Mouse (Mus musculus): ENCODE results near the gene Epas1.
A peak's percentile ranks its signal among the peaks of the same experiment; 100 is the strongest.

Epas1 gene

DNA sequence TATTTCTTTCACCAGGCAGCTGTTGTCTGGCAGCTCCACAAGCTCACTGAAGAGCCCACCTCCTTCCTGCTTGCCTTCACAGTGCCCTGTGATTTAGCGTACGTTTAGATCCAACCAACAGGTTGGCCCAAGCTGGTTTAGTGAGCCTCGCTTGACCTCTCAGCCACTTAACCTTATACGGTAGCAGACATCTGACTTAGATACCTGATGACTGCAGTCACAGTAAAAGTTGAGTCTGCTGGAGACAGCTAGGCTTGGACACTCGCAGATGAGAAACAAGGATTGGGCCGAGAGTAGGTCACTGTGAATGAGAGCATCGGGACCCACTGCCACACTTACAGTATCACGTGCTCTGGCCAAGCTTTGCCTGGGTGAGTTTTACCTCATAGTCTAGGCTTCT is 38.4 kb downstream of the Epas1 start:
- no peak for DNase-seq

DNA sequence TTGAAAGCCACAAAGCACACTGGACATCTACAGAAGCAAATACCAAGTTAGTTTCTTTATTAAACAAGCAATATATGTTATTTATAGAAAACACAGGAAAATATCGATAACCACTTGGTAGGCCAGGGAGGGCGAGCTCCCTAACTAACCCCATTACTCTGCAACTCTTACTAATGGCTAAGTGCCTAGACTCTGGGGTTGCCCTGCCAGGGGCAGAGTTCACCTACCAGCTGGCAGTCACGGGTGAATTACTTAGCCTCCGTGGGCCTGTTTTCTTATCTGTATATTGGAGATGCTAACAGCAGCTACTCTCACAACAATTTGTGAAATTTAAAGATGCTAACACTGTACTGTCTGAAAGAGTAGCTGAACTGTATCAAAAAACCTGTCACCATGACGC is 42.3 kb downstream of the Epas1 start:
- DNase-seq = no peak

DNA sequence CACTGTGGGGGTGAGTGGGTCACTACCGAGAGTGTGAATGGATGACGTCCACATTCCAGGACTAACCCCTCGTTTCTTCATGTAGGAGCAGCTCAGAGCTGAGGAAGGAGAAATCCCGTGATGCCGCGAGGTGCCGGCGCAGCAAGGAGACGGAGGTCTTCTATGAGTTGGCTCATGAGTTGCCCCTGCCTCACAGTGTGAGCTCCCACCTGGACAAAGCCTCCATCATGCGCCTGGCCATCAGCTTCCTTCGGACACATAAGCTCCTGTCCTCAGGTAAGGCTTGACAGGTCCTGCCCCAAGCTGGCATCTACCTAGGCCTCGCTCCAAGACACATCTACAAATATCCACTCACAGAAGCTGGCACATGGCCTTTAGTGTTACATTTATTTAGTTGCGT is 43.5 kb downstream of the Epas1 start:
- no peak for DNase-seq

DNA sequence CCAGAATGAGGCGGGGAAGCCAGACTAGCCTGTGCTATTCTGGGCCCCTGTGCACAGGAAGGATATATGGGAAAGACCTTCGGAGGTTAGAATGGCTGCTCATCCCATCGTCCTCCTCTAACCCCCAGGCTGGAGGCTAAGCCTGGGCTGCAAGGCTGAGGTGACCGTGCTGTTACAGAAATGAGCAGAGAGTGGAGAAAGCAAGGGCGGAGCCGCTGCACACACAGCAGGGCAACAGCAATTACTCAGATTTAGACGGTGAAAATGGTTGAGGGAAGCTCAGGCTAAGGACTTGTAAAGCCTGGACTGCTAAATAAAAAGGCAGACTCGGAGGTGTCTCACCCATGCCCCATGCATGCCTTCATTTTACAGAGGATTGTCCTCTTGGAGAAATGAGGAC is 45.0 kb downstream of the Epas1 start:
- no peak for DNase-seq

DNA sequence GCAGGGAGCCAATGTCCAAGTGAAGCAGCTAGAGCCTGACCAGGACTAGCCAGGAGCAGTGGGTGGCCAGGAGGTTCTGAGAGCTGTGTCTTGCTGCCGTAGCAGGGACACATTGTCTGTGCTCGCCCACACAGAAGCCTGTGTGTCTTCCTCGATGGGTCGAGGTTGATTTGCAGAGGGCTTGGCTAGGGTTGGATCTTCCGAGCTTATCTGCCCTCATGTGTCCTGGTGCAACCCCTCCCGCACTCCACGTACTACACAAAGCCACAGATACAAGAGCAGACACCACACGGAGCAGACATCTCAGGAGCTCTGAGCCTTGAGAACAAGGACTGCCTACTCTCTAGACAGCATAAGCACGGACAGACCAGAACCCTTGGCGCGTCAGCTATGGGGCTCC is 45.5 kb downstream of the Epas1 start:
- DNase-seq = no peak

DNA sequence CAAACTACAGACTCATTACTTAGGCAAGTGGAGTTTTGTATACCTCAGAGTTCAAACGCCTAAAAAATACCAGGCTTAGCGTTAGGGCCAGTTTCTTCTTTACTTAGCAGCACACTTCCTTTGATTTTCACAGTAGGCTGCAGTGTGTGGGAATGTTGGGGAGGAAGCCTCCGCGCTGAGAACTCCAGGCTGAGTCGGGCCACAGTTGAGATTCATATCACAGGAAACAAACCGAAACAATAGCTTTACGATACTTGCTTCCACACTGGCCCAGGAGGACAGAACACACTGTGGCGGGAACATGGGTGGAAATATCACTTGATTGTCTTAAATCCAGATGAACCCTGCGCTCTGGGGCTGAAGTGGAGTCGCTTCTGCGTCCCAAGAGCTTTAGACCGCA is 47.0 kb downstream of the Epas1 start:
- peak; percentile 25 for DNase-seq

DNA sequence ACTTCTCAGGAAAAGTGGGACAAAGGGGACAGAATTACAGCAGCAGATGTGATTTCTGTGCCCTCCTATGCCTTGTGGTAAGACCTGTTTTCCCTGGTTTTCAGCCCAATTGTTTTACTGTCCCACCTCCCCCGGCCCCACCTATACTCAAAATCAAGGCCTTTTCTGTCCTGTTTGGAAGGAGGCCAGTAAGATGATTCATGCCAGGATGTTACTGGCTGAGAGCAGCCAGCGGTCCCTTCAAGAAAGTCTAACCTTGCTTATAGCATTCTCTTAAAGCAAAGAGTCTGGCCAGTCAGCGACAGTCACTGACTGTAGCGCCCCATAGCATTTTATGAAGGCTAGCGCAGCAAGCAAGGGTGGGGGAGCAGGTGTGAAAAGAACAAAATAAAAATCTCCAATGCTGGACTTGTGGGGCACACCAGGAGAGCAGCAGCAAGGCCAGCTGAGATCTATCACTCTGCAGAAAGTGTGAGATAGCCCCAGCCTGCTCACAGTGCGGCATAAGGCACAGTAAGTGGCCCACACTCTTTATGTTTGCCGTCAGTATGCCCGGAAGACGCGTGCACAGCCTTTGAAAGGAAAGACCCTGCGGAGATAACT is 47.8 kb downstream of the Epas1 start:
- peak; percentile 43 for DNase-seq

DNA sequence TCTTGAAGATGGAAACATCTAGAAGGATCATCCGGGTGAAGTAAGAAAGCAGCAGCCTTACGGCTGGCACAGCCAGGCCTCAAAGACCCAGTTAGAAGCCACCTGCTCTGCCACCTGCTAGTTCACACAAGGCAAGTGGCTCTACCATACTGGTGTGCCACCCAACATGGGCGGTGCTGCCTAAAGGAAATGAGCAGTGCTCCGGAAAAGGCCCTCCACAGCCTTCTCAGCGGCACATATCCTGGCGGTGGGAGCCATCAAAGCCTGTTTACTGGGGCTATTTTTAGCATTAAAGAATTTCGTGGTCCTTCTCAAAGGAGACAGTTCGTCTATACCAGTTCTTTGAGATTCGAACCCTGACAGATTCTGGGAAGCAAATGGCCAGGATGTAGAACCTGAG is 48.4 kb downstream of the Epas1 start:
- DNase-seq = peak; percentile 90

DNA sequence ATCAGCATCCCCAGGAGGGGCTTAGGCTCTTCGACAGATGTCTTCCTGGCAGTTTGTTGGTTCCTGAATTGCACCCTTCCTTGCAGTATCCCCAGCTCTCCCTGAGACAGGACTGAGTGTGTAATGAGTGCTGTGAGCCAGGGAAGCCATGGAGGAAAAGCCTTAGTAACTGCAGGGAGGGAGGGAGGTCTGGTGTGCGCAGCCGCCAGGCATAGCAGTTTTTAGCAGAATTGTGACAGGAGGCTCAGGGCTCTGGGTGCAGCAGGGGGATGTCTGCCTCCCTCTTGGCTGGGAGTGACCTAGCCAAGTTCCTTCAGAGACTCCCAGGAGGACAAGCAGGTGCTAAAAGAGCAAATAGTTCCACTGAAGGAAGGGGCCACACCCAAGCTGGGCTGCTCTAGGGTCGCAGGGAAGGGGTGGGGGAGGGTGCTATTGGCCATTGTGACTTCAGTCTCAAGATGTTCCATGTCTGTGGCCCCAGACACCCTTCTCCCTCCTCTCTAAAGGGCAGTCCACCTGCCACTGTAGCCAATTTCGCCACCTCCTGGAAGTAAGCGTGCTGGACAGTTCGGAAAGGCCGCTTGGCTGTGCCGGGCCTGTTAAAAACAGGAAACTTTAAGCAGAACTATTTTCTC is 49.0 kb downstream of the Epas1 start:
- peak; percentile 47 for DNase-seq

DNA sequence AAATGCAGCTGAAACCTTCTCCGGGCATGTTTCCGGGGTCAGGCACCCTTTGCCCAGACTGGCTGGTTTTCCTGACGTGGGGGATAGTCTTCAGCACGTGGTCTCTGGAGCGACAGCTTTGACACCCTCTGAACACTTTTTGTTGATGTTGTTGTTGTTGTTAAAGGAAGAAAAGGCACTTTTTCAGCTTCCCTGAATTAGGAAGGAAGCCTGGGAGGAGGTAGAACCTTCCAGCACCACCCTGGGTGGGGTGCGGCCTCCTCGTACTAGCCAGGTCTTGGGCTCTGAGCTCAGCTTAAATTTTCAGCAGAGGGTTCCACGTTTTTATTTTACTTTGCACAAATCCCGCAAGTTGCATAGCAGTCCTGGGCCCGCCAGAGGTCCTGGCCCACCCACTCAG is 49.6 kb downstream of the Epas1 start:
- DNase-seq = peak; percentile 22

DNA sequence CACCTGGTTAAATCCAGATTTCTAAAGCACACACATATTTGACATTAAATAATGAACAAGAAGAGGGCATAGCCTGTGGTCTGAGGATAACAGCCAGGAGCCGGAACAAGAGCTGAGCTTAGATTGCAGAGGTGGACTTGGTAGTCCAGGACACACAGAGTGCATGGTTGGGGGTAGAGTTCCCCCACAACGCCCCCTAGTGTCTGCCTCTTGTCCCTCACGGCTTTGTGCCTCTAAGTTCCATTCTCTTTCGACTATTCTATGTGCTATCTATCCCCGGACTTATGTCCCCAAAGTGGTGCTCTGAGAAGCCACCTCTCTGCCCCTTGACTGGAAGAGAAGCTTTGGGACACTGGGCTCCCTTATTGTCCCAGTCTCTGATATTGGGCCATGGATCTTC is 50.2 kb downstream of the Epas1 start:
- peak; percentile 35 for DNase-seq

DNA sequence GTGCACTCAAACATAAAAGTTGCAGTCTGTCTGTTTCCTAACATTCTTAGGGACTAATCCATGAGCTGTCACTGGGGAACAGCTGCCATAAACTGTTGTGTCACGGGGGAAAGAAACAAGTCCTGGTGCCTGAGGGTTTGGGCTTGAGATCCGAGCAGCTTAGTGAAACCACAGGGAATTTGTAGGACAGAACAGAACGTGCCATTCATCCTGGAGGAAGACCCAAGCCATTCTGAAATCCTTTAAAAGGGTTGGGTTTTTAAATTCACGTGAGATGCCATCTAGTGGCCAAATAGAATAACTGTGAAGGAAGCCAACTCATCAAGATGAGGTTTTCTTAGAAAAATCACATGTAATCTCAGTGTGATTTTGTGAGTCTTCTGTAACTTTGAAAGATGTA is 58.5 kb downstream of the Epas1 start:
- DNase-seq = no peak

DNA sequence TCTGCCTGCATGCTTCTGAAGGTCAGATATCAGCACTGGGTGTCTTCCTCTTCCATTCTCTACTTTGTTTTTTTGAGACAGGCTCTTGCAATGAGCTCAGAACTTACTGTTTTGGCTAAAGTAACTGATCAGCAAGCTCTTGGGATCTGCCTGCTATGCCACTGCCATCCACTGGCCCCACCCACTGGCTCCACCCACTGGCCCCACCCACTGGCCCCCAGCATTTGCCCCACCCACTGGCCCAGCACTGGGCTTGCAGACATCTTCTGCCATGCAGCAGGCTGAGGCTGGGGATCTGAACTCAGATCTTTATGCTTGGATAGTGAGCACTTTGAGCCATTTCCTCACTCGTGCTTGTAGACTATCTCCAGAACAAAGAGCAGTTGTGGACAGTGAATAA is 60.8 kb downstream of the Epas1 start:
- DNase-seq = peak; percentile 40

DNA sequence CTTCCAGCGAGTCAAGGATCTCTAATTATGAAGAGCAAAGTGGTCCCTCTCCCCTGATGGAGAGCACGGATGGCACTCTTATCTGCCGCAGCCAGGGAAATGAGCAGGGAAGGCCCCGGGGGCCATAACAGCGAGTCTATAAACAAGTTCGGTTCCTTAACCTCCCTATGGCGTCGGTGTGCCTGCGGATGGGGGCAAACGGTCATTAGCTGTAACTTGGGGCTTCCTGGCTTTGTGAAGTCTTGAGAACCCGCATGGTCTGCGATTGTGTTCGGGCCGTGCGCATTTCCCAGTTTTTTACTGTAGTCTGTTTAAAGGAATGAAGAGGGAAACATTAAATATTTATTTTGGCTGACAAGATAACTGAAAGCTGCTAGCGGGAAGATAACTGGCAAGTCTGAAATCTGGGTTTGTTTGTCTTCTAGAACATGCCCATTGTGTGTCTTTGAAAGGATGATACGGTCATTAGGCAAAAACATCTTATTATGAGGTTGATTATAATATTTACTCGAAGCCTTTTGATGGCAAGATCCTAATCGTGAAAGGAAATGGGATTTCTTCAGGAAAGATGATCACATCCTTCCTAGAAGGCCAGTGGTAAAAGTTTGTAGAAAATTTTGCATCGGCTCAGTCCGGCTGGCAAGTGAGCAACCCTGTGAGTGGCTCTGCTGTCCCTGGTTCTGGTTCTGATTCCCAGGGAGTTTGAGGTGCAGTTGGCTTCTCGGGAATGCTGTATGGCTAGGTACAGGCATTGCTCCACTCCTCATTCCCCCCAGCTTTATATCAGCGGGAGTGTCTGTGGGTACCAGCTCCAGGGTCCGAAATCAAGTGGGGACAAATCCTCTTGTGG is 61.7 kb downstream of the Epas1 start:
- DNase-seq = no peak

DNA sequence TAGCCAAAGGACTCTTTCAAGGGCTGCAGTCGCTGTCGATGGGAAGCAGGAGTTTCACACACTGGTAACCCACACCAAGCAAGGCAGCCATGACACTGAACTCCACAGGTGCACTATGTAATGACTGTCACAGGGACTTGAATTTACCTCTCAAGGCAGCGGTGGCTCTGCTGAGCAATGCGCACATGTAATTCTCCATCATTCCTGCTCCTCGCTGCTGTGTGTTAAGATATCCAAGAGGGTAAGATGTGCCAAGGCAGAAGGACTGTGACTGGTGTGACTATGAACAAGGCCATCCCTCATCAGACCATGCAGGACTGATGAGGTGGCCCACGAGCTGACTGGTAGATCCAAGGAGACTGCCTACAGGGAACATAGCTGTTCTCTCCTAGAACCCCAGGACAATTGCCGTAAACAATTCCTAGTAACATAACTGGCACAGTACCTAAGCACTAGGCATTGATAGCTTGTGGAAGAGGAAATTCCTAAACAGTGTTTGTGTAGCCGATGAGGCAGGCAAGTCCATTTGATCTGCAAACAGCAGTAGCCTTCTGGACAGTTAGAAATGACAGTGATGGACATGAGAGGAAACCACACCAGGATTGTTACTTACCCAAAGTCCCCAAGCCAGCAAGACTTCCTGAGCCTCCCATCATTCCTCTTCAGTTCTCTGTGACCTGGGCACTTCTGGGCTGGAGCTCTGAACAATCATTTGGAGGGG is 68.7 kb downstream of the Epas1 start:
- no peak for DNase-seq

DNA sequence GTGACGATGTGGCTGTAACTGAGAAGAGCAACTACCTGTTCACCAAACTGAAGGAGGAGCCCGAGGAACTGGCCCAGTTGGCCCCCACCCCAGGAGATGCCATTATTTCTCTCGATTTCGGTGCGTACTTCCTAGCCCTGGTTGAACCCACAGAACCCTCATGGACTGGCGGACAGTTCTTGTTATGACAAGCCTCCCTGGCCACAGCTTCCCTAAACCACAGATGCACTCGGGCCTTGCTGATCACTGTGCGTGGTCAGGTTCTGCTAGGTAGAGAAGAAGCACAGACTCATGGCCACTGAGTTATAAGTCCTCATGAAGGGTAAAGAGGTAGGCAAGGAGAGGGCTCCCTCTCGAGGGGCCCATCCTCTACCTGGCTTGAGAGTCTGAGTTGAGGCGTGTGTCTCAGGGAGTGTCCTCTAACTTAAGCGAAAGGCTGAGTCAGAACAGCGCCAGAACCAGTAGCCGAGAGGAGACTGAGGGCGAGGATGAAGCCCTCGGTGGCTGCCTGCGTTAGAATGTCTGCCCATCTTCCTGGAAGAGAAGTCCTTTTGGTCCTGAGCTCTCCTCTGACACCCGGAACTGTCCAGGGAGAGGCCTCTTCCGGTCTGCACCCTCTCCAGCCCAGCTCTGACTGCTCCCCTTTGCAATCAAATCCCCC is 71.1 kb downstream of the Epas1 start:
- no peak for DNase-seq

DNA sequence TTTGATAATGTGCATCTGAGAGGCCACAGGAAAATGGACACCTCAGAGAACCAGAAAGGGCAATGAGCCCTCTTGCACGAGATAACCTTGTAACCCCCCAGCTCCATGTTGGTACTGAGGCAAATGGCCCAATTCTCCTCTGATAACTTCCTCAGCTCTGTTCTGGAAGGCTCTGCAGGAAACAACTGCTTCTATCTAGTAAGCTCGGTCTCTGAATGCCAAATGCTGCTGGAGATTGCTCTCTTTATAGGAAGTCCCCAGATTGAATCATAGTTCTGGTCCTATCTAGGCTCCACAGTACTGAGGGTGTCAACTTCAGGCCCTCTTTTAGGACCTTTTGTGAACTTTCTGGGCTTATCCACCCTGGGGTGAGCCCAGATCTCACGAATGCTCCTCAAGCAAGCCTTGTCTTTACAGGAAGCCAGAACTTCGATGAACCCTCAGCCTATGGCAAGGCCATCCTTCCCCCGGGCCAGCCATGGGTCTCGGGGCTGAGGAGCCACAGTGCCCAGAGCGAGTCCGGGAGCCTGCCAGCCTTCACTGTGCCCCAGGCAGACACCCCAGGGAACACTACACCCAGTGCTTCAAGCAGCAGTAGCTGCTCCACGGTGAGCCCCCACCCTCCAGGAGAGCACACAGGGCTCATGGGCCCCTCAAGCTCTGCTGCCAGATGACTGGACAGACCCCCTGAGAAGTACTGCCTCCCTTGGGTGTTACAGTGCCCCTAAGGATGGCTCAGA is 71.8 kb downstream of the Epas1 start:
- no peak for DNase-seq

DNA sequence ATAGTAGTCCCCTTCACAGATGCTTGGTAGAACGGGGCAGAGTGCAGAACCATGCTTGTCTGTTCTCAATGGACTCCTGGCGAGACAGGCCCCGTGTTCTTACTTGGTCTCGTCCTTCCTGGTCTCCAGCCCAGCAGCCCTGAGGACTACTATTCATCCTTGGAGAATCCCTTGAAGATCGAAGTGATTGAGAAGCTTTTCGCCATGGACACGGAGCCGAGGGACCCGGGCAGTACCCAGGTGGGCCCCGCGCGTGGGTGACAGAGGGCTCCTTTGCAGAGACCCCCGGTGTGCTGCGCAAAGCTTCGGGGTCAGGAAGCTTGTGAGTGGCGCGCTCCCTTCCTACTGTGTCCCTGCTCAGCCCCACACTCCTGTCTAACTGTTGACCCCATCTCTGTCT is 72.9 kb downstream of the Epas1 start:
- no peak for DNase-seq

DNA sequence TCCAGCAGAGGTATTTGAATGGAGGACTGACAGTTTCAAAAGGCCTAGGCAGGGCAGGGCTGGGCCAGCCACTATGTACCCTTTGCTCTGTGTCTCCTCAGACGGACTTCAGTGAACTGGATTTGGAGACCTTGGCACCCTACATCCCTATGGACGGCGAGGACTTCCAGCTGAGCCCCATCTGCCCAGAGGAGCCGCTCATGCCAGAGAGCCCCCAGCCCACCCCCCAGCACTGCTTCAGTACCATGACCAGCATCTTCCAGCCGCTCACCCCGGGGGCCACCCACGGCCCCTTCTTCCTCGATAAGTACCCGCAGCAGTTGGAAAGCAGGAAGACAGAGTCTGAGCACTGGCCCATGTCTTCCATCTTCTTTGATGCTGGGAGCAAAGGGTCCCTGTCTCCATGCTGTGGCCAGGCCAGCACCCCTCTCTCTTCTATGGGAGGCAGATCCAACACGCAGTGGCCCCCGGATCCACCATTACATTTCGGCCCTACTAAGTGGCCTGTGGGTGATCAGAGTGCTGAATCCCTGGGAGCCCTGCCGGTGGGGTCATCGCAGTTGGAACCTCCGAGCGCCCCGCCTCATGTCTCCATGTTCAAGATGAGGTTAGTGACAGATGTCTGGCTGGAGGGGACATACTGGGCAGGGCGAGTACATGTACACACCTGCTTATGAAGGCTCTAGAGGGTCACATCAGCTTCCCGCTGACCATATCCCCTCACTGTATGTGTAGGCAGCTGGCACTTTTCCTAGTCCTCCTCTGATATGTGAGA is 74.1 kb downstream of the Epas1 start:
- DNase-seq = no peak

DNA sequence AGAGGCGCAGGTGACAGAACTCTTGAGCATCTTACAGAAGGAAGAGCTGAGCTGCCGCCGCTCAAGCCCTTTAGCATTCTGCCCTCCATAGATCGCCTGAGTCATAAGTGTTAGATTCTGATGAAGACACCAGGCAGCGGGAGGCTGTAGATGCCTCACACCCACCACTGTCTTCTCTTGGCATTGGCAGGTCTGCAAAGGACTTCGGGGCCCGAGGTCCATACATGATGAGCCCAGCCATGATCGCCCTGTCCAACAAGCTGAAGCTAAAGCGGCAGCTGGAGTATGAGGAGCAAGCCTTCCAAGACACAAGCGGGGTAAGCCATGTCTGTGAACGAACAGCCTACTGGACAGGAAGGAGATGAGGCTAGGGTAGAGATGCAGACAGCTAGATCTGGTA is 75.0 kb downstream of the Epas1 start:
- DNase-seq = no peak

DNA sequence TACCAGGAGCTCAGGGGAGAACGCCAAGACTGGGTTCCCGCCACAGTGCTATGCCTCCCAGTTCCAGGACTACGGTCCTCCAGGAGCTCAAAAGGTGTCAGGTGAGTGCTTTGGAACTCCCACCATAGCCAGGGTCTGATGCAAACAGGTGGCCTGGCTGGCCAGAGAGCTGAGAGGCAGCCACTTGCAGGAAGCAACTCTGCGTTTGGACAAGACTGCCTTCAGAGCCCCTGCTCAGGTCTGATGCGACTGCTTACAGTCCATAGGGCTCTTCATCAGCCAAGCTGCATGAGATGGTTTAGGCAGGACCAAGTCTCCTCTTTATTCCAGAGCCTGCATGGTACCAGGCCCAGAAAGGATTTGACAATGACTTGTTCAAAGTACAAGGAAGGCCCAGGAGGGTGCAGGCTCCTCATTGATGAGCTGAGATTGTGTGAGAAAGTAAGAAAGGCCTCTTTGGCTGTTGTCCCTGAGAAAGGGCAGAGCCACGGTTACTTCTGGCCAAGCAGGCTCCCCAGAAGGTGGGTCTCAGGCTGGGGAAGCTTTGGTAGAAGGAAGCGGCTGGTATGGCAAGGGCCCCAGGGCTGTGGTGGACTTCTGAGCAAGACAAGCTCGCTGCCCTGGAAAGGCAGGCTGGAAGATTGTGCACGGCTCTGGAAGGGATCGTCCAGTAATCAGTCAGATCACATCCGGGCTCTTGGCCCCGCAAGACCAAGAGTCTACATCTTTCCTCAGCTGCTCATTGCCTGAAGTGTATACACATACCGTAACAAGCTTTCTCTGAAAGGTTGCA is 76.1 kb downstream of the Epas1 start:
- DNase-seq = no peak

Measured in thymus, postnatal 14 days (tissue).